Mouse (Mus musculus) lung, postnatal 14 days (tissue): ENCODE data around the gene Aox4.

ENCODE experiments used
- DNase-seq: peaks from one replicate; pipeline ENCODE4 v3.0.0; 2021

Gene Aox4

GRCm38 (mm10) chr1:58303009-58303408, 92.8 kb downstream of the Aox4 start:
- DNase-seq: no peak

DNA sequence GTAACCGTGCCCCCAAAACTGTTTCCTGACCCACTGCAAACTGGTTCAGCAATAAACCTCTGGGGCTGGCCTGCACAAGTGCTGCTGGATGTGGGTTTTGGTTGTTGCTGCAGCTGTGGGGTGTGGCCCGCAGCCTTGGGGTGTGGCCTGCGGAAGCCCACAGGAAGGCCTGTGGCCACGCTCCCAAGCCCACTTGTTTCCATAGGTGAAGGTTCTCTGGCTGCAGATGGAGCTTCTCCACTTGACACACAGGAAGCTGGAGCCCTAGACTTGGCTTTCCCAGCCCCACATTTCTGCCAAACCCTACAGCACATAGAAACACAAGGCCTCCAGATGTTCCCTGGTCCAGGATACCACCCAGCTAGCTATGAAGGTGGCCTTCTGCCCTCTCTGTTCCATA, 93.5 kb downstream of the Aox4 start:
- DNase-seq: no peak

GRCm38 (mm10) chr1:58304296-58304695, 94.1 kb downstream of the Aox4 start:
- DNase-seq: no peak

DNA sequence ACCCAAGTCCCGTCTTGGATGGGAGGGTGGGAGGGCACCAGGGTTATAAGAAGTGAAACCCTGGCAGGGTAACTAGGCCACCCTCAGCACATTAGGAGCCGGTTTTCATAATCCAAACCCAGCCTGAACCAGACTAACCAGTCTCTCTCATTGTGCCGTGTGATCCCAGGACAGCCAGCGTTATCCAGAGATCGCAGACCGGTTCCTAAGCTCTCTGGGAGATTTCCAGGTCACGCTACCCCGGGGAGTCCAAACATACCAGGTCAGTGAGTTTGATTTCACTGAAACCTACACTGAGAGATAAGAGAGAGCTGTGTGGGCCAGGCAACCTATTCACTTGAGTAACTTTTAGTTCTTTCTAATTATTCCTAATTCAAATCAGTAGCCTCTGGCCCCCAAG, 97.0 kb downstream of the Aox4 start:
- no peak for DNase-seq

DNA sequence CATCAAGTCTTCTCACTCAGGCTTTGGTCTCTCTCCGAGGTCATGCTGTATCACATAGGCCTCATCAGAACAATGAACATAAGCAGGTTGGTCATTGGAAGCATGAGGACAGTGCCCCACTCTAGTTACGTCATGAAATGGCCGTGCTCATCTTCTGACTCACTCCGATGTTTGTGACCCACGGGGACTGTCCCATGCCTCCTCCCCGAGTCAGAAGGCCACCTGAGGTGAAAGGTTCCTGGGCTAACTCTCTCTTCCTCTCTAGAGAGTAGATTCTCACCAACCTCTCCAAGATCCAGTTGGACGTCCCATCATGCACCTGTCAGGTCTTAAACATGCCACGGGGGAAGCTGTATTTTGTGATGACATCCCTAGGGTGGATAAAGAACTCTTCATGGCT, 98.4 kb downstream of the Aox4 start:
- DNase-seq: no peak

- no peak for DNase-seq
These were observed 99.7 kb downstream of the Aox4 start for GRCm38 (mm10) chr1:58309853-58310252.

GRCm38 (mm10) chr1:58311221-58311864, 101.1 kb downstream of the Aox4 start:
- DNase-seq: no peak

DNA sequence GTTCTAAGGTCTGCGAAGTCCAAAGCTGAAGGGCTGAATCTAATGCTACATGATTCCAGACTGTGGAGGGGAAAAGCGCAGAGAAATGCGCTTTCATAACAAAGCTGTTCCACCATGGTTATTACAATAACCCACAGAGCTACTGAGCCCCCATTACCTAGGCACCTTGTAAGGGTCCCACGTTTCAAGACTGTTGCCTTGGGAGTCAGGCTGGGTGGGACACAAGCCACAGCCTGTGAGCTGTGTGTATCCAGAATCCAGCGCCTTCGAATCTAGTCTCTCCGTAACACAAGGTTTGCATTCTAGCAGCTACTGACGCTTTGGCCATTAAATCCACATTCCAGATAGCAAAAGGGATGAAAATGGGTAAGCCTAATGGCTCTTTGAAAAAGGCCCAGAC, 103.0 kb downstream of the Aox4 start:
- no peak for DNase-seq

GRCm38 (mm10) chr1:58315532-58315931, 105.3 kb downstream of the Aox4 start:
- no peak for DNase-seq
